Mouse (Mus musculus) brain, embryonic 14.5 days (tissue): ENCODE results near the gene Cbx8.

Experiments used
- CTCF ChIP-seq: fragments of 200-500 bp; IDR thresholded peaks from 2 replicates; pipeline ENCODE4 v1.5.1; 2012; ENCODE audit warnings: inconsistent platforms, mild to moderate bottlenecking, moderate library complexity, borderline replicate concordance; ENCODE audit not compliant: insufficient read depth, insufficient read length; ENCODE audit errors: extremely low read depth
- POLR2A ChIP-seq: fragments of 200-500 bp; IDR thresholded peaks from 2 replicates; pipeline ENCODE4 v1.6.1; 2012; ENCODE audit warnings: mild to moderate bottlenecking, inconsistent platforms, borderline replicate concordance; ENCODE audit not compliant: poor library complexity, insufficient read depth, insufficient read length, severe bottlenecking; ENCODE audit errors: extremely low read depth

DNA sequence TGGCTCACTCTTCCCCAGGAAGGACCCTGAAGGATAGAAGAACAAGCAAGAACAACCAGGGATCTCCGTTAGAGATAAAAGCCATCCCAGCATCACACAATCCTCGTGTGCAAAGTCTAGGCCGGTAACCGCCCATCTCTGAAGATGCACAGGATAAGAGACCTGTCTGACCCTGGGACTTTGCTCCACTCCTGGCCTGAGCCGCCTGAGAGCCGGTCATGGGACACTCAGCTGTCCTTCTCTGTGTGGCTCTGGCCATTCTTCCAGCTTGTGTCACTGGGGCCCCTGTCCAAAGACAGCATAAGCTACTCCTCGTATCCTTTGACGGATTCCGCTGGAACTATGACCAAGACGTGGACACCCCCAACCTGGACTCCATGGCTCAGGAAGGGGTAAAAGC lies 52.8 kb downstream of the Cbx8 start, which contains the start of gene Enpp7:
- TF ChIP-seq CTCF = no peak
- no peak for TF ChIP-seq POLR2A
